Mouse (Mus musculus) ovary, postnatal 10 days (tissue): ENCODE results near the gene Lrrc2.
A peak's percentile ranks its signal among the peaks of the same experiment; 100 is the strongest.

ENCODE experiments used
- DNase-seq: peaks from one replicate; pipeline ENCODE4 v3.0.0; 2022; ENCODE audit warnings: low spot score

Lrrc2 gene

DNA sequence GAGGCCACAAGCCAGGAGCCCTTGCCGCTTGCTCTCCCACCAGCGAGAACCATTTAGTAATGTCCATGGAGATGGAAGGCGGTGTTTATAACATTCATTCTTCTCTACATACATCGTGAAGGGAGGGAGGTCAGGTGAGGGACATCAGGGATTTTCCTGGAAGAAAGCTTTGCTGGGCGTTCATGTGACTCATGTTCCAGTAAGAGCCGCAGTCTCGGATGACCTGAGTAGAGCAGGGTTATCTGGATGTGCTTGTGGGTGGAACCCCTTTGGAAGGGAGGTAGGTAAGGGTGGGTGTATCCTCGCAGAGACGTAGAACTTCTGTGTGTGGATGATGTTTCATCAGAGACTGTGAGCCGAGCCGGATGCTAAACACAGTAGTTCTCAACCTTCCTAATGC, at the start of gene Lrrc2:
Lrrc2 (plus strand) TSS at position 149 of the 400 bp plus-strand sequence.
- no peak for DNase-seq

- no peak for DNase-seq
These were observed 49.1 kb upstream of the Lrrc2 start for GRCm38 (mm10) chr9:110902271-110902670.

DNA sequence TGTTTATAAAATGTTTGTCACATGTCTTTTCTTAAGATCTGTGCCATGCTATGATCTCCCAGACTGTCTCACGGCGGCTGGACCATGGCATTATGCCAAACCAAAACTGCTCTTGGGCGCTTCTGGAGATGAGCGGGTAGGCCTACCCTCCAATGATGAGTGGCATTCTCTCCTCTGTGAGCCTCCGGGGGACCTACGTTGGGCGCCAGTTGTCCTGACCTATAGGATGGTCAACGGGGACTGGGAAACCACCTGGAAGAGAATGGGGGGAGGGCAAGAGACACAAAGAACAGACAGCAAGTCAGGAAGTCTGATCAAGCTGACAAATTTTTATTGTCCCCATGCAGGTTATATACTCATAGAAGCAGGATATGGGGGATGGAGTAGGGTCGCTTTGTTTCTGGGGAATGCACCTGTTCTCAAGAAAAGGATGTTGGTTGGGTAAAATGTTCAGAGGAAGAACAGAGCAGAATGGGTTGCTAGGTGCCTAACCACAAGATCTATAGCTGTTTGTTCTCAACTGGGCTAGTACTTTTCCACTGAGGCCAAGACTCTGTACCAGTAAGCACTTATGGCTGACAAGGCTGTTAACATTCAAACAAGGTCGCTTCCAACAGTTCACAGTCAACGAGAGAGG, 44.0 kb upstream of the Lrrc2 start:
- DNase-seq = no peak

- DNase-seq = no peak
These were observed 43.3 kb upstream of the Lrrc2 start for GRCm38 (mm10) chr9:110907838-110908630.

- DNase-seq = no peak
These were observed 42.7 kb upstream of the Lrrc2 start for GRCm38 (mm10) chr9:110908631-110909016.

DNA sequence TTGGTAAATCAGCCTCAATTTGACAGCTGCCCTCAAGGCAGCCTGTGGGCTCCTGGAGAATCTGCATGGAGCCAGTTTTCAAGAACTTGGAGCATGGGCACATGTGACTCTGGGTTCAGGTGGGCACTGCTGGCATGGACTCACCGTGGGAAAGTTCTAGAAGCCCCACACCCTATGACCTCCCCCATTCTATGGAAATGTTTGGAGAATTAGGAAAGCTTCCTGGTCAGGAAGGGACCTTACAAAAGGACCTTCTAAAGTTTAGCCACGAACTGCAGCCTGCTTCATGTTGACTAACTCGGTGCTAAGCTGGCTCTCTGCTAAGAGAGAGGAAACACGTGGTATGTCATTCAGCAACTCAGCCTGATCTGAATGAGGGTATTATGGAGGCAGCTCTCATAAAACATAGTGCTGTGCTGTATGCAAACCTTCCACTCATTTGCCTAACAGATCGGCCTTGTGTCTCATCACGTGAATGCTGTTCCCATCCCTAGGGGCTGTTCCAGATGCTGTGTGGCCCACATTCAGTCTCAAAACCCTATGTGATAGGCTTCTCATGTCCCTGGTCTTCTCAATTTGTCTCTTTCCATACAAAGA, 41.9 kb upstream of the Lrrc2 start:
- no peak for DNase-seq

- no peak for DNase-seq
These were observed 36.6 kb upstream of the Lrrc2 start for GRCm38 (mm10) chr9:110914631-110915236.

- no peak for DNase-seq
These were observed 35.9 kb upstream of the Lrrc2 start for GRCm38 (mm10) chr9:110915466-110915865.

DNA sequence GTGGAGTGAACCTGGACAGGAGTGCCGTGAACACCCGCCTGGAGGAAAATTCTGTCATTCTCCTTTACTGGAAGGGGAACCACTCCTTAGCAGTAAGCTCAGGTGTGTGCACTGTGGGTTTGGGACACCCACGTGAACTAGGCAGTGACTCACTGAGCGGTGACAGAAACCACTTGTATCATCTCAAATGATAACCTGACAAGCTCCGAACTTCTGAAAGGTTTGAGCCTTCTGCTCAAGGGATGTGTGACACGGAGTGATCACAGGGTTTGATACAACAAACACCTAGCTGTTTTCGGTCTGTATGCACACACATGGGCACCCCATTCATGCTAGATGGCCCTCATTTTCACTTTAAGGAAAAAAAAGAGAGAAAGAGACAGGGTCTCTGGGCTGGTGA, 34.6 kb upstream of the Lrrc2 start, which contains the start of gene Fam240a:
Fam240a (minus strand) TSS at position 76 of the 400 bp plus-strand sequence.
- no peak for DNase-seq

- DNase-seq = no peak
These were observed 30.5 kb upstream of the Lrrc2 start for GRCm38 (mm10) chr9:110920665-110921419.

GRCm38 (mm10) chr9:110922759-110923158, 28.6 kb upstream of the Lrrc2 start:
- DNase-seq = peak; percentile 49

GRCm38 (mm10) chr9:110931573-110931972, 19.8 kb upstream of the Lrrc2 start:
- no peak for DNase-seq

GRCm38 (mm10) chr9:110933850-110934437, 17.4 kb upstream of the Lrrc2 start:
- no peak for DNase-seq

- no peak for DNase-seq
These were observed 15.4 kb upstream of the Lrrc2 start for GRCm38 (mm10) chr9:110935941-110936340.

- no peak for DNase-seq
These were observed 13.5 kb upstream of the Lrrc2 start for GRCm38 (mm10) chr9:110937506-110938490.

- DNase-seq = no peak
These were observed 7.1 kb upstream of the Lrrc2 start for GRCm38 (mm10) chr9:110944265-110944664.

DNA sequence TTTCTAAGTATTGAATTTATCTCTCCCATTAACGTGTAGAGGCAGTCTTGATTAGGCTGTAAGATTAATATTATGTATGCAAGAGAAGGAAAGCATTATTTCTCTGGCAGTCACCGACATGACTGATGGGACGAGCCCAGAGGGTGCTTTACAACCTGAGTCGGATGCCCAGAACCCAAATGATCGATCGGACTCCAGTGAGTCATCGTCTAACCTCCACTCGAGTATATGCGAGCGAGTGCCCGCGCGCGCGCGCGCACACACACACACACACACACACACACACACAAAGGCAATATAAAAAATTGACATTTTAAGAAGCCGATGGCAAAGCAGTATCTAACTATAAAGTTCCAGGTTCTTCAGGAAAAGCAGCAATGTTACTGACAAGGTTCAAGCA, 6.0 kb upstream of the Lrrc2 start:
- DNase-seq = no peak

GRCm38 (mm10) chr9:110945926-110946325, 5.4 kb upstream of the Lrrc2 start, which contains the start of gene Tdgf1:
TSS of gene Tdgf1 (minus strand) at chr9:110946158.
- no peak for DNase-seq

DNA sequence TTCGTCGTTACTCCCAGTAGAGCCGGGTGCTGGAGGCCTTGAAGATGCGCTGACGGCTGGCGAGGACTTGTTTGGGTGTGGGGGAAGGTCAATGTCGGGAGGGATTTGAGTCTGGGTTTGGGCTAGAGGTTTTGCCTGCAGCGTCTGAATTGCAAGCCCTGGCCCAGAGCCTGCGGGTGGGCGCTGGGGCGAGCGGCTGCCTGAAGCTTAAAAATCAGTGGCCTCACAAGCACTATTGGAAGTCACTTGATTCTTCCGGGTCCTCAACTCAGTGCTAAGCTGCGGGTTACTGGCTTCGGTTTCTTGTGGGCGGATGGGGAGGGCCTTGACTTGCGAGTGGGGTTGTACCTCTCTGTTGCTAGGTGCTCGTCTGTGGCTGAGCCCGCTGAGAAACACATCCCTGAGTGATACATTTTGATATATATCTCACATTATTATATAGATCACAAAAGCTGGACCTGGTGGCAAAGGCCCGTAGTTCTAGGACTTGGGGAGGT, 4.7 kb upstream of the Lrrc2 start:
- no peak for DNase-seq

DNA sequence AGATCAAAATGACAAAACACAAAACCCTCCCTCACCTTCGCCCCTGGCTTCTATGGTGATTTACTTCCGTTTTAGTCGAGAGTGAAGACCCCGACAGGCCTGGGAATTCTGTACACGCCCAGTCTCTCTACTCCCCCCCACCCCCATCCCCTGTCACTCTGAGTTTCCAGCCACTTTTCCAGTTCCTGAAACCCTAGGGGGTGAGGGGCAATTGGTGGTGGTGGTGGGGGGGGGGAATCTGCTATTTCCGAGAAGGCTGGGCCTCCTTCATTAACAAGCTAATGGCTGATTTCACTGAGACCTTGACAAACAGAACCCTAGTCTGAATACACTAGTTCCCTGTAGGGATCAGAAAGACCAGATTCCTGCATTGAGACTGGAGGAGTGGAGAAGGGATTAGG, 4.1 kb upstream of the Lrrc2 start:
- no peak for DNase-seq
